Mouse (Mus musculus) hindbrain, embryonic 12.5 days (tissue): ENCODE measurements around the gene Nmral1. TPM values are rescaled to one million over a fixed set of nuclear protein-coding genes. Genes with fewer than 3 reads are reported as not detected.

Experiments used
- ATAC-seq: fragments of 200-750 bp; cut with Nextera tagmentation; 2 replicates; pipeline ENCODE4 v1.8.0; 2017; ENCODE audit warnings: moderate TSS enrichment; ENCODE audit not compliant: low FRiP score
- H3K27ac ChIP-seq: fragments of 300-500 bp; sonication (generic); 2 replicates; pipeline ENCODE4 v1.5.1; 2016; ENCODE audit warnings: mild to moderate bottlenecking
- H3K27me3 ChIP-seq: fragments of 300-500 bp; sonication (generic); 2 replicates; pipeline ENCODE4 v1.6.1; 2016; ENCODE audit warnings: mild to moderate bottlenecking
- H3K36me3 ChIP-seq: fragments of 300-500 bp; sonication (generic); 2 replicates; pipeline ENCODE4 v1.6.1; 2016; ENCODE audit warnings: mild to moderate bottlenecking
- H3K4me1 ChIP-seq: fragments of 300-500 bp; sonication (generic); 2 replicates; pipeline ENCODE4 v1.6.1; 2016
- H3K4me2 ChIP-seq: fragments of 300-500 bp; sonication (generic); replicated peaks from 2 replicates; pipeline ENCODE4 v1.6.1; 2016; ENCODE audit warnings: mild to moderate bottlenecking
- H3K4me3 ChIP-seq: fragments of 300-500 bp; sonication (generic); 2 replicates; pipeline ENCODE4 v1.5.1; 2016; ENCODE audit warnings: mild to moderate bottlenecking
- H3K9ac ChIP-seq: fragments of 300-500 bp; sonication (generic); 2 replicates; pipeline ENCODE4 v1.6.1; 2016; ENCODE audit warnings: mild to moderate bottlenecking, moderate library complexity
- H3K9me3 ChIP-seq: fragments of 300-500 bp; sonication (generic); replicated peaks from 2 replicates; pipeline ENCODE4 v1.6.1; 2016; ENCODE audit warnings: mild to moderate bottlenecking
- WGBS: fragments of 180-500 bp; shearing (Covaris S2); methylation state at CpG from one replicate; pipeline ENCODE4 v1.1.7; 2016; 5-methylcytosine and 5-hydroxymethylcytosine counted together
- polyA plus RNA-seq: library from polyadenylated mRNA; unstranded; fragments of >200 nt; fragmentation: Nextera tagmentation; extraction: Ambion mirVana; gene quantifications from 2 replicates; pipeline ENCODE4 v1.2.1, GENCODE M21; 2016

The Nmral1 gene
- polyA plus RNA-seq, 1 experiment from 2014 or later = 102 TPM

DNA sequence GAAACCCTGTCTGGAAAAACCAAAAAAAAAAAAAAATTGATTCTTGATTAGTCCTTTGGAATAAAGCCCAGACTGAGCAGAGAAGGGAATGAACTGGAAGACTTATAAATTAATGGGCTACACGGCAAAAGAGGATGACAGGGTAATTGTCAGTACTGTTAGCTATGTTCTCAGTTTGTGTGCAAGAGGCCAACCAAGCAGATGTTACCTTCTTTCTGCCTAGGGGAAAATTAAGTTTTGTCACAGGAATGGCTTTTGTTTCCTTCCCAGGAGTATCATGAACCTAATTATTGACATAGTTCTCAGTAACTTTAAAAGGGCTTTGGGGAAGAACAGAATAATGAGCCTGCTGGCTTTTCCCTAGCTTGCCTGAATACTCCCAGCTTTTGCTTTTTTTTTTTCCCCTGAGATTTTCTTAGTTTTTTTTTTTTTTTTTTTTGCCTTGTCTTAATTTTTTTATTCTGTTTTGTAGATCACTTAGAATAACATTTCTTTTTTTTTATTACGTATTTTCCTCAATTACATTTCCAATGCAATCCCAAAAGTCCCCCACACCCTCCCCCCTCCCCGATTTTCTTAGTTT is 11.7 kb upstream of the Nmral1 start:
- ATAC-seq = no peak
- Histone ChIP-seq H3K36me3 (no peaks in the 10 kb centered on the region), H3K27me3 (no peaks in the 10 kb centered on the region), H3K4me3 (no peak overlapping the region), H3K4me2 (no peak overlapping the region), H3K27ac (no peak overlapping the region), H3K4me1 (peaks cover 6% of the 10 kb centered on the region), H3K9me3 (no peaks in the 10 kb centered on the region), H3K9ac (no peak overlapping the region)
- 88% methylated on average over 3 of the region's 3 CpGs for WGBS

DNA sequence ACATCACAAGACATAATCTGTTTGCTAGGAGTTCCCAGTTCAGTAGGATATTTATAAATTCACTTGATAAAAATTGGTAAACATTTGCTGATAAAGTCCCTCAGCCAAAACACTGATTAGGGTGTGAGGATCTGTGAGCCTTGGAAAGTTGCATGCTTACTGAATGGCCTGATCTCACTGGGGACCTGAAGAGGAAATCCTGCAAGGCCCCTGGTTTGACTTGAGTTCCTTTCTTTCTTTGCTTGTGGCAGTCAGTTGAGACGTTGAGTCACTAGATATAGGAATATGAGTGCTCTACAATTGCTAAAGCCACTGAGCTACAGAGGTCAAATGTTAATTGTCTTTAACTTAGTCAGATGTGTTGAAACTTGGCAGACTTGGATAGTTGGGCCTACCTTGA is 8.8 kb upstream of the Nmral1 start:
- no peak overlapping the region for H3K27ac ChIP-seq
- H3K36me3 ChIP-seq = no peaks in the 10 kb centered on the region
- WGBS = 71% methylated on average over 1 of the region's 1 CpGs
- ATAC-seq = no peak
- no peaks in the 10 kb centered on the region for H3K9me3 ChIP-seq
- H3K27me3 ChIP-seq = no peaks in the 10 kb centered on the region
- H3K4me2 ChIP-seq = no peak overlapping the region
- no peak overlapping the region for H3K9ac ChIP-seq
- H3K4me3 ChIP-seq = no peak overlapping the region
- H3K4me1 ChIP-seq = peaks cover 6% of the 10 kb centered on the region

DNA sequence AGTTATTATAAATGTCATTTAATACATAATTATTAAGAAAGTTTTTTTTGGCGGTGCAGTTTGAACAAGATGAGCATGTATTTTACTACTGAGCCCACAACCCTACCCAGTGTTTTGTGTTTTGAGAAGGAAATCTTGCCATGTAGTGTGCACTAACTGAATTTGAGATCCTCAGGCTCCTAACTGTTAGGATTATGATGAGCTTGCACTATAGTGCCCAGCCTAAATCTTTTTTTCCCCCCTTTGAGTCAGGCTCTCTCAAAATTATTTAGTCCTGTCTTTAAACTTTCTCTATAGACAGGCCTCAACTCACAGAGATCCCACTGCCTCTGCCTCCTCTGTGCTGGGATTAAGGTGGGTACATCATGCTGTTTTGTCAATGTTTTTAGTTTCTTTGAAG is 8.4 kb upstream of the Nmral1 start:
- Histone ChIP-seq H3K27ac (no peak overlapping the region), H3K4me3 (no peak overlapping the region), H3K4me1 (peaks cover 6% of the 10 kb centered on the region), H3K4me2 (peak overlapping the region; percentile 87), H3K36me3 (no peaks in the 10 kb centered on the region), H3K9ac (no peak overlapping the region), H3K9me3 (no peaks in the 10 kb centered on the region), H3K27me3 (no peaks in the 10 kb centered on the region)
- no peak for ATAC-seq
- 100% methylated on average over 1 of the region's 1 CpGs for WGBS

DNA sequence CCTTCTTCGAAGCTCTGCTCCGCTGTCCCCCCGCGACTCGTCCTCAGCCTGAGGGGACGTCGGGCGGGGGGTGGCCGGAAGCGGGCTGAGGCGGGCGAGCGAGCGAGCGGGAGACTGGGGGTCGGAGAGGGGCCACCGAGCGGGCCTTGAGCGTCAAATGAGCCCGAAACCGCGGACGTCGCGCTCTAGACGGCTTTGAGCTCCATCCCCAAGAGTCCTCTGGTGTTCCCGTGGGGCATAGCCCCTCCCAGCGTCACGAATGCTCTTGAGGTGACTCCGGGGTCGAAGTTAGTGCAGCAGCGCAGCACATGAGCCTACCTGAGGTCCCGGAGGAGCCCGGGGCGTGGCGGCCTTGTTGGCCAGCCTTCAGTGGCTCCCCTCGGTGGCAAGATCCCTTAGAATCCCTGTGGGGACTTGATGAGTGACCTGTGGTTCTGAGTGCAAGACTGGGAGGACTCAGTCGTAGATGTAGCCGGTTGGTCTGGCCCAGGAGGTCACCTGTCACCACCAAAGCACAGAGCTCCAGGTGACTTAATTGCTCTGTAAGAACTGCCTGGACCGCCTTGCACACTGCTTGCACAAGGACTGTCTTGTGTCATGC is 7.5 kb upstream of the Nmral1 start:
- Histone ChIP-seq H3K9ac (peak overlapping the region; percentile 88), H3K4me1 (peaks cover 6% of the 10 kb centered on the region), H3K9me3 (no peaks in the 10 kb centered on the region), H3K36me3 (no peaks in the 10 kb centered on the region), H3K4me2 (peak overlapping the region; percentile 87), H3K27me3 (no peaks in the 10 kb centered on the region), H3K27ac (peak overlapping the region; percentile 84), H3K4me3 (peak overlapping the region; percentile 88)
- ATAC-seq = peak; percentile 62
- under 1% methylated on average over 40 of the region's 40 CpGs for WGBS

DNA sequence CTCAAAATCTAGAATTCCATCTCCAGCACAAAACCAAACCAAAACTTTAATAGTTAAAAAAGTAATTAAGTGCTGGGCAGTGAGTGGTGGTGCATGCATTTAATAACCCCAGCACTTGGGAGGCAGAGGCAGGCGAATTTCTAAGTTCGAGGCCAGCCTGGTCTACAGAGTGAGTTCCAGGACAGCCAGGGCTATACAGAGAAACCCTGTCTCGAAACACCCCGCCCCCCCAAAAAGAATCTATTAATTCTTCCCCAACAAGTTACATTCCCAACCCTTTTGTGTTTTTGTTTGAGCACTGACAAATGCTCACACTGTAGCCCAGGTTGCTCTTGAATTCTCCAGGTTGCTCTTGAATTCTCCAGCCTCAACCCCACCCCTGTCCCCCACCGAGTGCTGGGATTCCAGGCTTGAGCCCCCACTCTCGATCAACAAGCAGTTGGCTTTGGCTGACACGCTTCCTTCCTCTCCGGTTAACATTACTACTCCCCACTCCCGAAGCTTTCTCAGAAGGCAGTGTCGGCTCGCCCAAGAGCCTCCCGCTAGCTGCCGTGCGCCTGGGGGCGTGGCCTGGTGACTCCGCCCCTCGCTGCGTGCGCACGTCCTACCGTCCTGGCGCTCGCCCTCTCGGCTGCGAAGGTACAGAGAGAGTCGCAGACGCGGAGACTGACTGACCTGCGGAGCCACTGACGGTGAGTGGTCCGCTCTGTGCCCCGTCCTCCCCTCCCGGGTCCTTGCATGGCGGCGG is 6.8 kb upstream of the Nmral1 start, which contains the start of gene Hmox2:
Hmox2 (plus strand) TSS at position 582 of the 748 bp plus-strand sequence.
- Histone ChIP-seq H3K27me3 (no peaks in the 10 kb centered on the region), H3K4me3 (peak within 1 kb of the TSS; percentile 88), H3K4me2 (peak within 1 kb of the TSS; percentile 87), H3K36me3 (no peaks in the 10 kb centered on the region), H3K27ac (peak within 1 kb of the TSS; percentile 84), H3K4me1 (peaks cover 6% of the 10 kb centered on the region), H3K9ac (peak within 1 kb of the TSS; percentile 88), H3K9me3 (no peaks in the 10 kb centered on the region)
- ATAC-seq = peak; percentile 96
- WGBS = 7% methylated on average over 35 of the region's 35 CpGs

DNA sequence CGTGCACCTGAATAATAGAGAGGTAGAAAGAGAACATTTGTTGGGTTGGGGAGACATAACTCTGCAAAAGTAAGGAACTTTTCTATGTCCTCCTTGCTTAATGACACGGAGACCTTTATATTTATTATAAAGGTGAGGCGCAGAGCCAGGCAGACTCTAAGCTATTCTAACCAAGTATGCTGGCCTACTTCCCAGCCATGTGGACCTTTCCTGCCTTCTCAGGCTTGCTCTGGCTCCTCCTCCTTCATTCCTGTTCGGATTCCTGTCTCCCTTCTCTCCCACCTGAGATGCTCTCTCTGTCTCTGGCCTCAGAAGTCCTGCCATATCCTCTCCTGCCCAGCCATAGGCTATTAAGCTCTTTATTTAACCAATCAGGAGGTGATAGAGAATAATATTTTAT is 6.1 kb upstream of the Nmral1 start:
- WGBS = 82% methylated on average over 4 of the region's 4 CpGs
- no peak for ATAC-seq
- Histone ChIP-seq H3K4me3 (no peak overlapping the region), H3K36me3 (no peaks in the 10 kb centered on the region), H3K27me3 (no peaks in the 10 kb centered on the region), H3K9ac (no peak overlapping the region), H3K27ac (no peak overlapping the region), H3K4me2 (no peak overlapping the region), H3K4me1 (peaks cover 6% of the 10 kb centered on the region), H3K9me3 (no peaks in the 10 kb centered on the region)

DNA sequence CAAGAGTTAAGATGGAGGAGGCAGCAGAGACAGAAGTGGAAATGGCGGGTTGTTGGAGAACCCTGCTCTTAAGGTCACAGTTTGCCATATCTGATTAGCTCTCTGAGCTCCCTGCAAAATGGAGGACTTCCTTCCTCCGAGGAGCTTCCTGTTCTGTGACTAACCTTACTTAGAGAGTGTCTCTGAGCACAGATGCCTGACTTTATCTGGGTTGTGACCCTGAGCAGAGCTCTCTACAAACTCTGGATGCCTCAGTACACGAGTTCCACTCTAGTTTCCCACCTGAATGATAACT is 3.7 kb upstream of the Nmral1 start:
- Histone ChIP-seq H3K4me2 (no peak overlapping the region), H3K27me3 (no peaks in the 10 kb centered on the region), H3K4me1 (peaks cover 16% of the 10 kb centered on the region), H3K4me3 (no peak overlapping the region), H3K9ac (no peak overlapping the region), H3K9me3 (no peaks in the 10 kb centered on the region), H3K36me3 (no peaks in the 10 kb centered on the region), H3K27ac (no peak overlapping the region)
- ATAC-seq = no peak
- WGBS = 70% methylated on average over 3 of the region's 3 CpGs

DNA sequence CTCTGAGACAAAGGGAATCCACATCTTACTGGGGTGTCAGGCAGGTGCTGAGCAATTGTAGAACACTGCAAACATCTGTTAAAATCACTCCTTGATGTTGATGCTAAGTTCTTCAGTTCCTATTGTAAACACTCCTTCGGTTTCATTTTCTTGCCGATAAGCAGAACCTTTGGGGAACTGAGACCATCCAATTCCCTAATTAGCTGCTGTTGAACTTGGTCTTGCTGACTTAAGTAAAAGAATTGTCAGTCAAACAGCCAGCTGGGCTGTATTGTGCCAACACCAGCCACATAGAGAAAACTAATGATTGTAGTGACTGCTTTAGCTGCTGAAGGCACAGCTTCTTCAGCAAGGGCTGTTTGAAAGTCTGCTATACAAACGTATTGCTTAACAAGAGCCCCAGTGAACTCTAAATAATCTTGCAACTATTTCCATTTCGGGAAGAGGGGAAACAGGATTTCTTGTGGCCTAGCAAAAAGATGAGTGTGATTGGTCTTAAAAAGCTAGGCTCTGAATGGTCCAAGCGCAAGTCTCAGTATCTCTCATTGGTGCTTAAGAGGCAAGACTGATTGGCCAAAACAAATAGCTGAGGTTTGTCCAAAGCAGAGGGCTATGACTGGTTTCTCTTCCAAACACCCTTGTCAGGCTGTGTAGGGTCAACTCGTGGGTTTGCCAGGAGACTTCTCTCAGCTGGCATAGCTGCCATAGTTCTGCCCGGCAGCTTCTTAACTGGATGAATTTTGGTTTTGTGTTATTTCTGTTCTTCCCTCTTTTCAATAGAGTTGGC is 3.2 kb upstream of the Nmral1 start:
- Histone ChIP-seq H3K27ac (no peak overlapping the region), H3K4me3 (no peak overlapping the region), H3K9me3 (no peaks in the 10 kb centered on the region), H3K4me1 (peaks cover 20% of the 10 kb centered on the region), H3K9ac (no peak overlapping the region), H3K27me3 (no peaks in the 10 kb centered on the region), H3K36me3 (no peaks in the 10 kb centered on the region), H3K4me2 (no peak overlapping the region)
- no peak for ATAC-seq
- WGBS = 80% methylated on average over 7 of the region's 7 CpGs

DNA sequence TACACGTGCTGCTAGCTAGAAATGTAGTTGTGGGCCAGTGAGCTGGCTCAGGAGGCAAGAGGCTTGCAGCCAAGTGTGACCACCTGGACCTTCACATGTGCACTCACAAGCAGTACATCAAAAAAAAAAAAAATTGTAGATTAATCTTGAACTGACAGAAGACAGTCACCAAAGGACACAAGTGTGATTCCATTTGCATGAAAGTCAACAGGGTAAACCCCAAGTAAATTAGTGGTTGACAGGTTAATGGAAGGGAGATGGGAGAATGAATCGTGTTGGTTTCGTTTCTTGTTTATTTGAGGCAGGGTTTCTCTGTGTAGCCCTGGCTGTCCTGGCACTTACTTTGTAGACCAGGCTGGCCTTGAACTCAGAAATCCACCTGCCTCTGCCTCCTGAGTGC is 1.3 kb downstream of the Nmral1 start:
- Histone ChIP-seq H3K4me3 (peak overlapping the region; percentile 66), H3K9ac (peak overlapping the region; percentile 81; the same call in 1 of the 2 replicates), H3K4me1 (peaks cover 17% of the 10 kb centered on the region), H3K36me3 (peaks cover 34% of the 10 kb centered on the region), H3K4me2 (peak overlapping the region; percentile 69), H3K9me3 (no peaks in the 10 kb centered on the region), H3K27me3 (no peaks in the 10 kb centered on the region), H3K27ac (no peak overlapping the region)
- 69% methylated on average over 3 of the region's 3 CpGs for WGBS
- no peak for ATAC-seq

DNA sequence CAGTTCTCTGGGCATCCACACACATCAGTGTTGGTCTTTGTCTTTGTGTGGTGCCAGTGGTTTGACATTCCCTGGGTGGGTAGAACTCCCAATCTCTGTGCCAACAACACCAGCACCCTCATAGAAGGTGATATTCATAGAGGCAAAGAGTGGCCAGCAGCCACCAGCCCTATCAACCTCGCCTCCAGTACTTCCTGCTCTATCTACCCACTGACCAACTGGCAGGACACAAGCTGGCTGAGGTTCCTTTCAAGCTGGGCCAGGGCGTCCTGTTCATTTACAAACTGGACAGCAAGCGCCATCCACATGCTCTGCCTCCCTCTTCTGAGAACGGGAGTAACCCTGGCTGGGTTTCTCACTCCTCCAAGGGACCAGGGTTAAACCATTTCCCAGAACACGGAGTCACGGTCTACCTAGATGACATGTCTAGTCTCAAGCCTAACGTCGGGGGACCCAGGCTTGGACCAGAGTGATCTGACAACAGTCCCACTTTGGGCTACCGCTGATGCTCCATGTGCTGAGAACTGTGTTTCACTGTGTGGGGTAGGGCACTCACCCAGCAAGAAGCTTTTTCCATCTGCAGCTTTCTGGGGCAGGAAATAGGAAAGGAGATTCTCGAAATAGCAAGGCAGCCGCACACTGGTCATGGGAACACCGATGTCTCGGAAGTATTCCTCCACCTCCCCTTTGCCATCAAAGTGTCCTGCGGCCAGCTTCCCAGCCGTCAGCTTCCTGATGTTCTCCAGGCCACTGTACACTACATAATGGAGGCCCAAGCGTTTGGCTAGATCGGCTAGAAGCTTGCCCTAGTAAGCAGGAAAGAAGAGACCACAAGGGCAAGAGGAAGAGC is 5.1 kb downstream of the Nmral1 start:
- no peak overlapping the region for H3K27ac ChIP-seq
- no peaks in the 10 kb centered on the region for H3K27me3 ChIP-seq
- no peaks in the 10 kb centered on the region for H3K9me3 ChIP-seq
- no peak overlapping the region for H3K4me2 ChIP-seq
- peaks cover 10% of the 10 kb centered on the region for H3K4me1 ChIP-seq
- WGBS = 93% methylated on average over 17 of the region's 17 CpGs
- H3K4me3 ChIP-seq = no peak overlapping the region
- H3K36me3 ChIP-seq = peaks cover 67% of the 10 kb centered on the region
- ATAC-seq = no peak
- no peak overlapping the region for H3K9ac ChIP-seq

DNA sequence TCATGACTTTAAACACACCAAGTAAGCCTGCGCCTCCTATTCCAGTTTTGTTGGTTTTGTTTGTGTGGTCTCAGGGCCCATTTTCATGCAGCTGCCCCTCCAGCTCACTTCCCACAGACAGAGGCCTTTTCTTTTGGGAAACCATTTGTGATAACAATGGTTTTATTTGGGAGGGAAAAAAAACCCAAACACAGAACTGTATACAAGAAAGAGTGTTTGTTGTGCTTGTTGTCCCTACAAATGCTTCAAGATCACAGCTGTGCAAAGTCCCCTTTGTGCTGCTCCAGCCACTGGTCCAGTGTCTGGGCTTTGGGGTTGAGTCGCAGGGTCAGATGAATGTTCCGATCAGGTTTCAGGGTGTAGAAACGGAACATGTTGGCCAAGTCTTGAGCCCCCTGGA is 8.0 kb downstream of the Nmral1 start:
- Histone ChIP-seq H3K4me2 (no peak overlapping the region), H3K27ac (no peak overlapping the region), H3K36me3 (peaks cover 94% of the 10 kb centered on the region), H3K4me3 (no peak overlapping the region), H3K27me3 (no peaks in the 10 kb centered on the region), H3K9me3 (no peaks in the 10 kb centered on the region), H3K4me1 (no peaks in the 10 kb centered on the region), H3K9ac (no peak overlapping the region)
- 93% methylated on average over 4 of the region's 4 CpGs for WGBS
- no peak for ATAC-seq

DNA sequence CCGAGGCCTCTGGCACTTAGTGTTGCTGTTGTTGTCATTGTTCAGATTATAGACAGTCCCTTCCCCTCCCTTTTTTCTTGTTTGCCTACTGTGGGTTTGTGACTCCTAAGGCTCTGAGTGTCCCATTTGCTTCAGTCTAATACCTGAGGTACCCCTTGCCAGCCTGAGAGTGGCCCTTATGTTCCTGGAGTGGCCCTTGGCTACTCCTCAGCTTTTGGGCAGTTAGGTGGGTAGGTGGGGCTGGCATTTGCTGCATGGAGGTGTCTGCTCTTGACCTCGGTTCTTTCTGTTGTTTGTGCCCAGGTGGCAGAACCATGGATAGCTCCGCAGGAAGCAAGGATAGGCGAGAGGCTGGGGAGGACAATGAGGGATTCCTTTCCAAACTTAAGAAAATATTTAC is 13.6 kb downstream of the Nmral1 start:
- H3K4me3 ChIP-seq = no peak overlapping the region
- no peaks in the 10 kb centered on the region for H3K9me3 ChIP-seq
- no peak overlapping the region for H3K9ac ChIP-seq
- no peak overlapping the region for H3K27ac ChIP-seq
- H3K36me3 ChIP-seq = peaks cover 97% of the 10 kb centered on the region
- 80% methylated on average over 4 of the region's 4 CpGs for WGBS
- H3K27me3 ChIP-seq = no peaks in the 10 kb centered on the region
- no peak overlapping the region for H3K4me2 ChIP-seq
- no peak for ATAC-seq
- no peaks in the 10 kb centered on the region for H3K4me1 ChIP-seq
